Mouse (Mus musculus) layer of hippocampus, adult 2 months (tissue): ENCODE measurements around the gene Cdk5. TPM values are rescaled to one million over a fixed set of nuclear protein-coding genes. Genes with fewer than 3 reads are reported as not detected.
"Not testable (repeated sequence)": the region's sequence is repeated elsewhere in the genome, so short reads cannot be mapped to it uniquely, and the experiment has no call there.

ENCODE experiments used
- DNase-seq, 2 experiments: peaks; one replicate each; pipeline ENCODE4 v3.0.0; 2022; ENCODE audit warnings: low spot score in 2 of 2
- H3K27ac ChIP-seq: fragments of 200-600 bp; 2 replicates; pipeline ENCODE4 v1.8.1; 2022
- H3K4me3 ChIP-seq: fragments of 200-600 bp; 2 replicates; pipeline ENCODE4 v1.8.1; 2022; ENCODE audit warnings: mild to moderate bottlenecking
- CTCF ChIP-seq: fragments of 200-600 bp; conservative IDR thresholded peaks from 2 replicates; pipeline ENCODE4 v1.8.1; 2022; ENCODE audit warnings: antibody characterized with exemption, mild to moderate bottlenecking, moderate library complexity
- total RNA-seq, 2 experiments: library from RNA; stranded (reverse); gene quantifications; 2 replicates each; pipeline ENCODE4 v1.2.3; 2021

Cdk5 gene
- total RNA-seq, 2 experiments from 2014 or later = 118 to 136 TPM

DNA sequence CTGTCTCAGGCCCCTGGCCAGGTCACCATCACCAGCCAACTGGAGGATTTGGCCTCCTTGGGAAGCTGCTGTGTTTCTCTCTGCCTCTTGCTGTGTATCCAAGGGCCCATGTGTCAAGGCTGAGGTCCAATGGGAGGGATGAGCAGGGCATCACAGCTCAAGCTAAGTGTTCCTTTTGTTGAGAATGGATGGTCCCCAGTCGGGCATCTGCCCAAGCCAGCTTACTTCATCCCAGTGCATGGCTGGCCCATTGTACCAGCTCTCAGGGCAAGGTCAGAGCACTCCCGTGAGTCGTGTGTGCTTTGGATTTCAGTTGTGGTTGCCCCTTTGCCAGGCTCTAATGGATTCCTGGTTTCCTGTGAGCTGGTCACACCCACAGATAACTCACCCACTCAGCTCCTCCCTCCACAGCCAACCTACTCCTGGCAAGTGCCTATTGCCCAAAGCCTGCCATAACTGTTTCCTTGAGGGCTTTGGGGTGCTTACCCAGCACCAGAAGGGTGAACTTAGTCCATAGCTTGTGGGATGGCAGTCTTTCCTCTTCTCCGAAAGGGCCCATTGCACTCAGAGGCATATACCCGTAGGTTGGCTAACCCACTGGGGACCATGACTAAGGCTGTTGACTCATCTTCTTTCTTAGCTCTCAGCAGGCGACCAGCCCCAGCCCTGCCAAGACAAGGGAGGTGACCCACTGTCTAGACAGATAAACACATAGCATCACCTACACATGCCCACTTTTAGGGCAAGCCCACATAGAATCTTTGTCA, 18.6 kb downstream of the Cdk5 start:
- H3K4me3 ChIP-seq = no peak overlapping the region
- no peak for TF ChIP-seq CTCF
- H3K27ac ChIP-seq = peak overlapping the region; percentile 62
- DNase-seq = peak in 1 of 2 experiments; percentile 39

DNA sequence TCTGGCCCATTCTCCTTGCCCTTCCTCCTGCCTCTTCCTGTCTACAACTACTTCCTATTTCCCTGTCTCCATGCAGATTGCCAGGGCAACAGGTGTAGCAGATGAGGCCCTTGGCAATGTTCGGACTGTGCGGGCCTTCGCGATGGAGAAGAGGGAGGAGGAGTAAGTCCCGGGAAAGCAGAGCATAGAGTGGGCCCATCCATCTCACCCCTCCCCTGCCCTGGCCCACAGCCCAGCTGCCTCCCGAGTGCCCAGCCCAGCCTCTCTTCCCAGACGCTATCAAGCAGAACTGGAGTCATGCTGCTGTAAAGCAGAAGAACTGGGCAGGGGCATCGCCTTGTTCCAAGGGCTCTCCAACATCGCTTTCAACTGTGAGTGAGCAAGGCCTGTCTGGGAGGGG, 21.4 kb downstream of the Cdk5 start:
- DNase-seq = no peak
- no peak for TF ChIP-seq CTCF
- no peak overlapping the region for H3K27ac ChIP-seq
- H3K4me3 ChIP-seq = no peak overlapping the region

DNA sequence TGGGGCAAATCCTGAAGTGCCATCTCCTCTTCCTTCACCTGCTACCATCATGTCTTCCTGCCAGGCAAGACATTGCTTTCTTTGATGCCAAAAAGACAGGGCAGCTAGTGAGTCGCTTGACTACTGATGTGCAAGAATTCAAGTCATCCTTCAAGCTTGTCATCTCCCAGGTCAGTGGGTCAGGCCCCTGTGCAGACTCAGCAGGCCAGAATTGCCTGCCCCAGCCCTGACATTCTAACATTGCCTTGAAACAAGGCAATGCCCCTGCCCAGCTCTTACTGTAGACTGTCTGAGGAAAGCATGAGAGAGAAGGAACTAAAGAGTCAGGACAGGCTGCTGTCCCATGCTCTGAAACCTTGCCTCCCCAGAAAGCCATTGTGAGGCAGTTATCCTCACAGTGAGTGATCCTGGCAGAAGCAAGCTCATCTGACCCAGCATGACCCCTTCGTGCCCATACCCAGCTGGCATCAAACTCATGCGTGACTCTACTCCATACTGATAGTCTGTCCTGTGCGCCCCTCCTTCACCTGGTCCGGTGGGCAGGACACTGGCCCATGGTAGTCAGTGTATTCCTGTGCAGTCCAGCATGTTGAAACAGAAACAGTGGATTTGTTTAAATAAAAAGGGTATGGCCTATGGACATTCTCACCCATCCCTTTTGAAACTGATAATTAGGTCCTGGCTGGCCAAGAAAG, 22.3 kb downstream of the Cdk5 start:
- TF ChIP-seq CTCF = no peak
- H3K4me3 ChIP-seq = no peak overlapping the region
- no peak overlapping the region for H3K27ac ChIP-seq
- DNase-seq = no peak

DNA sequence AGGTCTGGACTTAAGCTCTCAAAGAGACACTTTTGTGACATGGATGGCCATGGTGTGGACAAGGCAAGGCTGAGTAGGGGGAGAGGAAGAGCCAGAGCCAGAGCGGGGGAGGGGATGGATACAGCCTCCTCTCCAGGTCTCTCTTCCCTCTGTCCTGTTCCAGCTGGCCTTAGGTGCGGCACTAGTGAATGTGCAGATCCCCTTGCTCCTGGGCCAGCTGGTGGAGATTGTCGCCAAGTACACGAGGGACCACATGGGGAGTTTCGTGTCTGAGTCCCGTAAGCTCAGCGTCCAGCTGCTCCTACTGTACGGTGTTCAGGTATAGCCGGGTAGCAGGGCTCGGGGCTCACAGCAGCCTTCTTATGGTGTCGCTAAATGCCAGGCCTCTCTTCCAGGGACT, 23.0 kb downstream of the Cdk5 start:
- DNase-seq = no peak
- no peak for TF ChIP-seq CTCF
- H3K27ac ChIP-seq = no peak overlapping the region
- H3K4me3 ChIP-seq = no peak overlapping the region

- Histone ChIP-seq H3K27ac (no peak overlapping the region), H3K4me3 (no peak overlapping the region)
- no peak for DNase-seq
- no peak for TF ChIP-seq CTCF
Measured at GRCm38 (mm10) chr5:24399686-24400085, 23.6 kb downstream of the Cdk5 start.

DNA sequence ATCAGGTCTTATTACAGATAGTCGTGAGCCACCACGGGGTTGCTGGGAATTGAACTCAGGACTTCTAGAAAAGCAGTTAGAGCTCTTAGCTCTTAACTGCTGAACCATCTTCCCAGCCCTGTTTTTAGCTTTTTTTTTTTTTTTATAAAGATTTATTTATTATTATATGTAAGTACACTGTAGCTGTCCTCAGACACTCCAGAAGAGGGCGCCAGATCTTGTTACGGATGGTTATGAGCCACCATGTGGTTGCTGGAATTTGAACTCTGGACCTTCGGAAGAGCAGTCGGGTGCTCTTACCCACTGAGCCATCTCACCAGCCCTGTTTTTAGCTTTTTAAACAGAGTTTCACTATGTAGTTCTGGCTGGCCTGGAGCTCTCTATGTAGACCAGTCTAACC, 27.1 kb downstream of the Cdk5 start:
- not testable (repeated sequence) for H3K27ac ChIP-seq, H3K4me3 ChIP-seq, DNase-seq
- peak; percentile 64 for TF ChIP-seq CTCF

DNA sequence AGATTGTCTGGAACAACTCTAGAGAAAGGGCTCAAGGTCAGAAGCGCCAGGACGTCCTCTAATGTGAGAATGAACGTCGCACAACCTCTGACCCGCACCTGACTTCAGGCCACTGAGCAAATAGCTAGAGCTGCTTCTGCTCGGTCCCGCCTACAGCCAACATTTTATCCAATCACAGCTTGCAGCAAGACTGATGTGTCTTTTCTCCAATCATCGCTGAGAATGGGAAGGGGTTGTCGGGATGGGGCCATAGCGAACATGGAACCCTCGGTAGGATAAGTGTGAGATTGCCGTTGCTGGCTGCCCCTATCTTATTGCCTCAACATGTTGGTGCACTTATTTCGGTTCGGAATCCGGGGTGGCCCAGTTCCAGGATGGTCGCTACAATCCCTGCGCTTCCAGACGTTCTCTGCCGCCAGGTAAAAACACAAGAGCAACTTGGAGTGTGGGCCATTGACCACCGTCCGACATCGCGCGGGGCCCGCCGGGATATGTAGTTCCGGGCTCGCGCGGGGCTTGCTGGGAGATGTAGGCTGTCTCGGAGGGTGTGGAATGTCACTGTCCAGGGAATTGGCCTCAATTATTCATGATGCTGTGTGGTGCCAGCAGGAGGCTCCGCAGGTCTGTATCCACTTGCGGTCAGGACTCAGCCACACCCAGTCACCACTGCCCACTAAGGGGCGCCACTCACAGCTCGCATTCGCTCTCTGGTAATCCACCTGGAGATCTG, 29.0 kb downstream of the Cdk5 start:
- peak; percentile 83 for TF ChIP-seq CTCF
- Histone ChIP-seq H3K4me3 (peak overlapping the region; percentile 88), H3K27ac (peak overlapping the region; percentile 99)
- DNase-seq = peak; percentile 93 to 97

- H3K4me3 ChIP-seq = peak within 1 kb of the TSS; percentile 88
- H3K27ac ChIP-seq = peak within 1 kb of the TSS; percentile 99
- peak; percentile 95 for TF ChIP-seq CTCF
- peak; percentile 87 for DNase-seq
Measured at GRCm38 (mm10) chr5:24393392-24393997, 29.8 kb downstream of the Cdk5 start, which contains the start of gene Abcb8. Gene Abcb8 (plus strand): TSS chr5:24393663.

DNA sequence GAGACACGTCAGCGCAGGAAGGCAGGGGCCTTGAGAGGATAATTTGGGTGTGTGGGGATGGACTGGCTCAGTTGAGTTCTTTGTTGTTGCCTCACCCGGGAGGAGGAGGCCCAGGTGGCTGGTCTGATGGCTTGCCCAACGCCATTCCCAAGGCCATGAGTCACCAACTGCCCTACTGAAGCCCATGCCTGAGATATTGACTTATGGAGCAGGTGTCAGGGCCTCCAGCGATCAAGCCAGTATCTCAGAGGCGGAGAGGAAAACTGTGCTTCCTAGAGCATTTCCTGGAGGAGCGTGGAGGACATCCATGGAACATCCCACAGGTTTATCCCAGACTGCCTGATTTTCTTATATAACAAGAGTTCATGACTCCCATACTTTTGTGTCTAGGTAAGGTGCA, 30.6 kb downstream of the Cdk5 start:
- Histone ChIP-seq H3K4me3 (no peak overlapping the region), H3K27ac (no peak overlapping the region)
- no peak for DNase-seq
- TF ChIP-seq CTCF = no peak

GRCm38 (mm10) chr5:24391864-24392263, 31.5 kb downstream of the Cdk5 start, which contains the start of gene Atg9b:
Gene Atg9b (minus strand): TSS chr5:24392143.
- DNase-seq = no peak
- no peak within 1 kb of the TSS for H3K4me3 ChIP-seq
- TF ChIP-seq CTCF = no peak
- H3K27ac ChIP-seq = no peak within 1 kb of the TSS

DNA sequence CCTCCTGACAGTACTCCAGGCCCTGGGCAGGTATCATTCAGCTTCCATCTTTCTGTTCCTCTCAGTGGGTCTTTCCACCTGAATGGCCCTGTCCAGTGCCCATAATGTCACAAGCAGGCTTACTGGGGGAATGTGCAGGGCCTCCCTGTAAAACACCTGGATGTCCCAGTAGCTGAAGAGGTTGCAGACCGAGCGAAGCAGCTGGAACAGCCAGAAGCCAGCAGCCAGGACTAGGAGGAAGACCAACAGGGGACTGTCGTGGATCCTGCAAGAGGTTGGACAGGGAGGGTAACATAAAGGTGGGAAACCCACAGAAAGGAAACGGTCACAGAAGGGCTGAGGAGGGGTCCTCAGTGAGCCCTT, 33.7 kb downstream of the Cdk5 start:
- H3K4me3 ChIP-seq = no peak overlapping the region
- no peak overlapping the region for H3K27ac ChIP-seq
- TF ChIP-seq CTCF = no peak
- no peak for DNase-seq

- Histone ChIP-seq H3K4me3 (no peak overlapping the region), H3K27ac (no peak overlapping the region)
- DNase-seq = no peak
- TF ChIP-seq CTCF = no peak
Measured at GRCm38 (mm10) chr5:24389011-24389657, 34.2 kb downstream of the Cdk5 start.
